Mouse (Mus musculus): Measurements from ENCODE around the gene Smpd3. TPM values are rescaled to one million over a fixed set of nuclear protein-coding genes. Genes with fewer than 3 reads are reported as not detected.

Smpd3 gene
- total RNA-seq (2023), result 0.58 TPM

DNA sequence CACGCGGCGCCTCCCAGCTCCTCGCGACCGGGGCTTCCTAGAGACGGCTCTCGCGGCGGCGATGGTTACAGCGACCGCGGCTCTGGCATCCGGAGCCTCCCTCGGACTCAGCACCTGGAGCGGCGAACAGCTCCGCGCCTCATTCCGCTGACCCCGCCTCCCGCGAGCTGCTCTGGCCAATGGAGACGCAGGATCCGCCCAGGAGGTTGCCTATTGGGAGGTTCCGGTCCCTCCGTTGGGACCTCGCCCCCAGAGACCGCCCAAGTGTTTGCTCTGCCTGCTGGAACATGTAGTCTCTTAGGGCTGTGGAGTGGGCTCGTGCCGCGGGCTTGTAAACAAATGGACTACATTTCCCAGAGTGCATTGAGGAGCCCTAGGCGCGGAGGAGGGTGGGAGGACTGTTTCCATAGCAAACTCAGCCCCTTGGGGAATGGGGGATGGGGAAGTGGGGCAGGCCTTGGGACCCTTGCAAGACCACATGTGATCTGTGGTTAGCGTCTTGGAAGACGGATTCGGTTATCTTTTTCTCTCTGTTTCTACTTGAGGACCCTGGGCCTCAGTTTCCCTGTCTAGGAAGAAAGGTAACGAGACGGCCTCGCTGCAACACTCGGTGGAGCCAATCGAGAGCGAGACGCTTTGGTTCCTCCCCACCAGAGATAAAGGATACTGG, at the start of gene Smpd3:
Gene Smpd3, minus strand, starts transcription at position 137 of the 670 bp plus-strand sequence.

GRCm38 (mm10) chr8:106210821-106211345, 126.9 kb downstream of the Smpd3 start, which contains the start of the genes Slc7a6os and Prmt7:
TSS of gene Slc7a6os (minus strand) at chr8:106210935.
TSS of gene Prmt7 (plus strand) at chr8:106210936.

Other genes starting within 250 kb of the Smpd3 start
- gene Esrp2, start 201.0 kb downstream of the Smpd3 start, total RNA-seq (2023), result 0.67 TPM
- gene Pla2g15, start 187.6 kb downstream of the Smpd3 start, total RNA-seq (2023), result 3.2 TPM
- gene Slc7a6, start 169.1 kb downstream of the Smpd3 start, total RNA-seq (2023), result 37.9 TPM
- 58.4 TPM for gene Slc7a6os, start 127.1 kb downstream of the Smpd3 start, total RNA-seq (2023)
- 34.3 TPM for gene Prmt7, start 127.1 kb downstream of the Smpd3 start, total RNA-seq (2023)
- 6.2 TPM for gene Zfp90, start 77.3 kb upstream of the Smpd3 start, total RNA-seq (2023)
- gene 6030452D12Rik, start 162.5 kb upstream of the Smpd3 start, total RNA-seq (2023), result not detected
- not detected for gene Cdh3, start 172.9 kb upstream of the Smpd3 start, total RNA-seq (2023)
- 593 TPM for gene Gm10073, start 235.5 kb upstream of the Smpd3 start, total RNA-seq (2023)

Data from CD8-positive naive resting alpha-beta T cell, adult 57 days (primary cell).